Mouse (Mus musculus): Measurements from ENCODE around the gene Hddc3.

DNA sequence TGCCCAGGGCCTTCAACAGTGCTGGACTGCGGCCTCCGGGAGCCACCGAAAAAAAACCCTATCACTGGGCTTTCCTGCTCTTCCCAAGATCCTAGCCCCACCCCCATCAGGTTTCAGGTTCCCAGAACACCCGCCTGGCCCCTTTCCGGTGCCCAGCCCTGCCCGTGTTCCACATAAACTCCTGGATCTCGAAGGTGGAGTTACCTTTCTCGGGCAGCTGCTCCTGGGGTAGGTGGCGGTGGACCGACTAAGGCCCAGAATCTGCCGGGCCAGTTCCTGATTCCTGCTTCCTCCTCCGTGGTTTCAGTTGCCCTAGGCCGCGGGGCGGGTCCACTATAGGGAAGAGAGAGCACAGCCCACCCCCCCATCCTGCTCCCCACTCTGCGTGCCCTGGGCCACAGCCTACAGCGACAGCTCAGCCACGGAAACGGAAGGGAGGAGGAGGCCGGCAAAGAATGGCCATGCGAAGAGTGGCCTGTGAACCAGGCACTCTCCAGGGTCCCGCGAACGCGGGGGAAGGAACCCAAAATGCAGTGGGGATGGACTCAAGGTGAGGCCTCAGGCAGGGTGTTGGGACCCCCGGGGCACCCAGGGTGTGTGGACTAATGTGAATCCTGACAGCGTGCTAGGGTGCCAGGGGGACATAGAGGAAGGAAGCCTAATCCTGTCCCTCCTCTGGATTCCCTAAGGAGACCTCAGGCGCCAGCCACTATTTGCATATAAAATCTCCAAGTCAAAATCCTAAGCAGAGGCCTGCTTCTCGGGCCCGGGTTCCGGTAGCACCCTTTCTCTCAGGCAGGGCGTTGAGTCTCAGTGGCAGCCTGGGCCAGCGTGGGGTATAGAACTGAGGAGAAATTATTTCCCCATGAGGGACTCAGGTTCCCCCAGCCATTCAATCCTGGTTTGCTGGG, 45.0 kb downstream of the Hddc3 start, which contains the start of gene Fes:
- peak; percentile 41; the same call in 1 of the 2 replicates for TF ChIP-seq EP300 (IDR thresholded peaks at IDR 0.05)
- no peak for TF ChIP-seq CTCF (IDR thresholded peaks at IDR 0.05)

Measured in lung, postnatal 0 days (tissue).